Mouse (Mus musculus): ENCODE data around the gene Rbm24.

GRCm38 (mm10) chr13:46428964-46429363 is 10.7 kb downstream of the Rbm24 start:
- no peak for TF ChIP-seq CTCF (IDR thresholded peaks at IDR 0.05; ENCODE audit: control insufficient read depth, insufficient read depth, low read length)
- TF ChIP-seq POLR2A (IDR thresholded peaks at IDR 0.05; ENCODE audit: borderline replicate concordance, control insufficient read depth, low read depth, low read length) = no peak

Measured in bone marrow, adult 2 months (tissue).